Mouse (Mus musculus) hindbrain, embryonic 14.5 days (tissue): Measurements from ENCODE around the gene Tyw1. TPM values are rescaled to one million over a fixed set of nuclear protein-coding genes. Genes with fewer than 3 reads are reported as not detected.

Experiments
- ATAC-seq: fragments of 200-750 bp; cut with Nextera tagmentation; 2 replicates; pipeline ENCODE4 v1.8.0; 2017; ENCODE audit warnings: moderate number of reproducible peaks, mild to moderate bottlenecking, moderate TSS enrichment, moderate library complexity; ENCODE audit not compliant: low FRiP score
- DNase-seq: peaks from one replicate; pipeline ENCODE4 v3.0.0-alpha.2; 2015; ENCODE audit warnings: low spot score
- H3K27ac ChIP-seq: fragments of 300-500 bp; sonication (generic); 2 replicates; pipeline ENCODE4 v1.5.1; 2014; ENCODE audit warnings: mild to moderate bottlenecking, moderate library complexity
- H3K27me3 ChIP-seq: fragments of 300-500 bp; sonication (generic); 2 replicates; pipeline ENCODE4 v1.6.1; 2014; ENCODE audit warnings: mild to moderate bottlenecking, low read length, mixed read lengths; ENCODE audit not compliant: control insufficient read depth, insufficient read depth
- H3K36me3 ChIP-seq: fragments of 300-500 bp; sonication (generic); replicated peaks from 2 replicates; pipeline ENCODE4 v1.6.1; 2014; ENCODE audit not compliant: control insufficient read depth, insufficient read depth
- H3K4me1 ChIP-seq: fragments of 300-500 bp; sonication (generic); replicated peaks from 2 replicates; pipeline ENCODE4 v1.6.1; 2014; ENCODE audit warnings: antibody characterized with exemption, low read length, mixed read lengths; ENCODE audit not compliant: control insufficient read depth, insufficient read depth
- H3K4me2 ChIP-seq: fragments of 300-500 bp; sonication (generic); replicated peaks from 2 replicates; pipeline ENCODE4 v1.6.1; 2014; ENCODE audit warnings: mild to moderate bottlenecking, moderate library complexity
- H3K4me3 ChIP-seq: fragments of 300-500 bp; sonication (generic); replicated peaks from 2 replicates; pipeline ENCODE4 v1.5.1; 2014; ENCODE audit warnings: mild to moderate bottlenecking, low read length
- H3K9ac ChIP-seq: fragments of 300-500 bp; sonication (generic); 2 replicates; pipeline ENCODE4 v1.6.1; 2014
- H3K9me3 ChIP-seq: fragments of 300-500 bp; sonication (generic); 2 replicates; pipeline ENCODE4 v1.6.1; 2016; ENCODE audit warnings: low read length; ENCODE audit not compliant: control insufficient read depth
- WGBS: fragments of 180-500 bp; shearing (Covaris S2); extraction: QIAGEN DNeasy Blood & Tissue Kit; methylation state at CpG from one replicate; pipeline ENCODE4 v1.1.7; 2014; 5-methylcytosine and 5-hydroxymethylcytosine counted together
- polyA plus RNA-seq: library from polyadenylated mRNA; unstranded; fragments of >200 nt; fragmentation: Nextera tagmentation; extraction: Ambion mirVana; gene quantifications from 2 replicates; pipeline ENCODE4 v1.2.1, GENCODE M21; 2014

The Tyw1 gene
- 20.8 and 27.2 TPM in 2 replicates for polyA plus RNA-seq

GRCm38 (mm10) chr5:130255017-130255720 lies at the start of gene Tyw1, which contains the start of gene Sbds:
Tyw1 (plus strand) TSS chr5:130255619.
Sbds (minus strand) TSS chr5:130255530.
- DNase-seq (peak; percentile 100), ATAC-seq (peak; percentile 92)
- Histone ChIP-seq H3K27ac (peak within 1 kb of the TSS; percentile 78), H3K9ac (peak within 1 kb of the TSS; percentile 92), H3K4me2 (peak within 1 kb of the TSS; percentile 71), H3K9me3 (no peaks in the 10 kb centered on the region), H3K36me3 (peaks cover 41% of the 10 kb centered on the region), H3K4me3 (peak within 1 kb of the TSS; percentile 77), H3K4me1 (peaks cover 23% of the 10 kb centered on the region), H3K27me3 (no peaks in the 10 kb centered on the region)
- under 1% methylated on average over 52 of the region's 52 CpGs for WGBS

- ATAC-seq (no peak), DNase-seq (no peak)
- H3K4me3 ChIP-seq, result no peak overlapping the region
- no peak overlapping the region for H3K4me2 ChIP-seq
- H3K9me3 ChIP-seq, result no peaks in the 10 kb centered on the region
- no peaks in the 10 kb centered on the region for H3K4me1 ChIP-seq
- no peak overlapping the region for H3K27ac ChIP-seq
- WGBS, result 90% methylated on average over 4 of the region's 4 CpGs
- peaks cover 65% of the 10 kb centered on the region for H3K36me3 ChIP-seq
- no peaks in the 10 kb centered on the region for H3K27me3 ChIP-seq
- H3K9ac ChIP-seq, result no peak overlapping the region
Measured at GRCm38 (mm10) chr5:130207299-130207698, 48.1 kb upstream of the Tyw1 start.

- Histone ChIP-seq H3K36me3 (peaks cover 60% of the 10 kb centered on the region), H3K4me3 (no peak overlapping the region), H3K9me3 (no peaks in the 10 kb centered on the region), H3K27ac (no peak overlapping the region), H3K4me1 (no peaks in the 10 kb centered on the region), H3K4me2 (no peak overlapping the region), H3K9ac (no peak overlapping the region), H3K27me3 (no peaks in the 10 kb centered on the region)
- ATAC-seq (no peak), DNase-seq (no peak)
- WGBS, result 93% methylated on average over 11 of the region's 11 CpGs
Measured at GRCm38 (mm10) chr5:130212956-130213355, 42.5 kb upstream of the Tyw1 start.

- Histone ChIP-seq H3K4me1 (peaks cover 10% of the 10 kb centered on the region; the same call in 1 of the 2 replicates), H3K27me3 (no peaks in the 10 kb centered on the region), H3K9ac (no peak within 1 kb of the TSS), H3K4me3 (no peak within 1 kb of the TSS), H3K27ac (no peak within 1 kb of the TSS), H3K9me3 (no peaks in the 10 kb centered on the region), H3K36me3 (peaks cover 24% of the 10 kb centered on the region), H3K4me2 (no peak within 1 kb of the TSS)
- no peak for ATAC-seq
- 85% methylated on average over 7 of the region's 7 CpGs for WGBS
- no peak for DNase-seq
Measured at GRCm38 (mm10) chr5:130216781-130217180, 38.6 kb upstream of the Tyw1 start, which contains the start of gene Tmem248. Tmem248 (plus strand) TSS chr5:130217081.

GRCm38 (mm10) chr5:130217406-130217805 lies 38.0 kb upstream of the Tyw1 start:
- no peak overlapping the region for H3K4me3 ChIP-seq
- H3K9ac ChIP-seq, result no peak overlapping the region
- no peak overlapping the region for H3K27ac ChIP-seq
- H3K27me3 ChIP-seq, result no peaks in the 10 kb centered on the region
- DNase-seq (no peak), ATAC-seq (no peak)
- H3K4me2 ChIP-seq, result no peak overlapping the region
- 90% methylated on average over 4 of the region's 4 CpGs for WGBS
- H3K4me1 ChIP-seq, result peaks cover 10% of the 10 kb centered on the region; the same call in 1 of the 2 replicates
- no peaks in the 10 kb centered on the region for H3K9me3 ChIP-seq
- peaks cover 20% of the 10 kb centered on the region for H3K36me3 ChIP-seq

- no peak overlapping the region for H3K9ac ChIP-seq
- H3K4me1 ChIP-seq, result peaks cover 13% of the 10 kb centered on the region
- no peaks in the 10 kb centered on the region for H3K9me3 ChIP-seq
- DNase-seq, result no peak
- no peak overlapping the region for H3K27ac ChIP-seq
- H3K4me2 ChIP-seq, result no peak overlapping the region
- no peaks in the 10 kb centered on the region for H3K27me3 ChIP-seq
- no peak for ATAC-seq
- H3K4me3 ChIP-seq, result no peak overlapping the region
- 94% methylated on average over 5 of the region's 5 CpGs for WGBS
- H3K36me3 ChIP-seq, result peaks cover 10% of the 10 kb centered on the region
Measured at GRCm38 (mm10) chr5:130218336-130218735, 37.1 kb upstream of the Tyw1 start.

GRCm38 (mm10) chr5:130221316-130221715 lies 34.1 kb upstream of the Tyw1 start:
- Histone ChIP-seq H3K4me3 (peak overlapping the region; percentile 100), H3K27ac (peak overlapping the region; percentile 74; the same call in 1 of the 2 replicates), H3K4me1 (peaks cover 18% of the 10 kb centered on the region), H3K27me3 (no peaks in the 10 kb centered on the region), H3K9me3 (no peaks in the 10 kb centered on the region), H3K36me3 (no peaks in the 10 kb centered on the region), H3K4me2 (peak overlapping the region; percentile 69), H3K9ac (peak overlapping the region; percentile 97)
- ATAC-seq, result no peak
- 54% methylated on average over 2 of the region's 2 CpGs for WGBS
- DNase-seq, result no peak

GRCm38 (mm10) chr5:130221760-130222145 lies 33.7 kb upstream of the Tyw1 start:
- peak overlapping the region; percentile 74 for H3K27ac ChIP-seq
- ATAC-seq (peak; percentile 62), DNase-seq (no peak)
- H3K36me3 ChIP-seq, result 0 out of 2 replicates have a peak, but pooled peaks cover under 1% of the 10 kb centered on the region
- H3K4me3 ChIP-seq, result peak overlapping the region; percentile 100
- peak overlapping the region; percentile 69 for H3K4me2 ChIP-seq
- no peaks in the 10 kb centered on the region for H3K9me3 ChIP-seq
- H3K27me3 ChIP-seq, result no peaks in the 10 kb centered on the region
- H3K4me1 ChIP-seq, result peaks cover 18% of the 10 kb centered on the region
- under 1% methylated on average over 10 of the region's 10 CpGs for WGBS
- peak overlapping the region; percentile 97 for H3K9ac ChIP-seq

GRCm38 (mm10) chr5:130222146-130223004 lies 33.0 kb upstream of the Tyw1 start:
- Histone ChIP-seq H3K27me3 (no peaks in the 10 kb centered on the region), H3K36me3 (peaks cover 4% of the 10 kb centered on the region; the same call in 1 of the 2 replicates), H3K27ac (peak overlapping the region; percentile 74), H3K9me3 (no peaks in the 10 kb centered on the region), H3K9ac (peak overlapping the region; percentile 97), H3K4me3 (peak overlapping the region; percentile 100), H3K4me2 (peak overlapping the region; percentile 69), H3K4me1 (peaks cover 18% of the 10 kb centered on the region)
- under 1% methylated on average over 81 of the region's 88 CpGs for WGBS
- ATAC-seq, result peak; percentile 91
- peak; percentile 95 for DNase-seq
